Mouse (Mus musculus) MEL (cell line): ENCODE measurements at regions not wholly inside any gene's neighbourhood (a gene's known extent, or its start where the extent isn't known, plus 50 kb on each side); places are given as distances from the start of the nearest gene placed in this dataset.

Experiments used
- DNase-seq: peaks from one replicate; pipeline ENCODE4 v3.0.0; 2011; ENCODE audit warnings: low read depth, low spot score
- H3K27ac ChIP-seq: 2 replicates; pipeline ENCODE4 v1.5.1; 2012; ENCODE audit warnings: low read depth, mild to moderate bottlenecking, control low read depth, low read length, moderate library complexity; ENCODE audit not compliant: control insufficient read depth
- H3K27me3 ChIP-seq, 2 experiments: fragments of 150-350 bp in 1 of 2; sonication (generic) in 1 of 2; 2 replicates each; pipeline ENCODE4 v1.6.1; 2012; ENCODE audit warnings: low read length in 2 of 2, mild to moderate bottlenecking in 2 of 2, improper control_type of control experiment in 1 of 2, moderate library complexity in 1 of 2; ENCODE audit not compliant: insufficient read depth in 2 of 2, control insufficient read depth in 1 of 2
- H3K36me3 ChIP-seq, 2 experiments: 2 replicates each; pipeline ENCODE4 v1.6.1; 2012 to 2014; ENCODE audit warnings: low read length in 2 of 2, improper control_type of control experiment in 1 of 2, inconsistent platforms in 1 of 2, mild to moderate bottlenecking in 1 of 2; ENCODE audit not compliant: insufficient read depth in 2 of 2, control insufficient read depth in 1 of 2
- H3K4me1 ChIP-seq, 2 experiments: fragments of 150-350 bp in 1 of 2; sonication (generic) in 1 of 2; 2 replicates each; pipeline ENCODE4 v1.6.1; 2012; ENCODE audit warnings: low read length in 2 of 2, improper control_type of control experiment in 1 of 2, mild to moderate bottlenecking in 1 of 2; ENCODE audit not compliant: insufficient read depth in 2 of 2, control insufficient read depth in 1 of 2
- H3K4me3 ChIP-seq, 2 experiments: fragments of 150-350 bp in 1 of 2; sonication (generic) in 1 of 2; 2 replicates each; pipeline ENCODE4 v1.5.1; 2012; ENCODE audit warnings: low read depth in 2 of 2, low read length in 2 of 2, mild to moderate bottlenecking in 2 of 2, moderate library complexity in 2 of 2, control low read depth in 1 of 2, improper control_type of control experiment in 1 of 2; ENCODE audit not compliant: control insufficient read depth in 1 of 2, insufficient read depth in 1 of 2
- H3K79me2 ChIP-seq: 2 replicates; pipeline ENCODE4 v1.6.1; 2012; ENCODE audit warnings: mild to moderate bottlenecking, low read length, moderate library complexity; ENCODE audit not compliant: control insufficient read depth, poor library complexity, insufficient read depth
- H3K9ac ChIP-seq: 2 replicates; pipeline ENCODE4 v1.6.1; 2012; ENCODE audit warnings: low read depth, mild to moderate bottlenecking, control low read depth, low read length, moderate library complexity; ENCODE audit not compliant: control insufficient read depth, poor library complexity, severe bottlenecking
- H3K9me3 ChIP-seq: fragments of 150-350 bp; sonication (generic); replicated peaks from 2 replicates; pipeline ENCODE4 v1.6.1; 2012; ENCODE audit warnings: mild to moderate bottlenecking, low read length, improper control_type of control experiment, moderate library complexity; ENCODE audit not compliant: insufficient read depth
- CHD1 ChIP-seq: IDR thresholded peaks from 2 replicates; pipeline ENCODE4 v1.6.1; 2012; ENCODE audit warnings: low read depth, mild to moderate bottlenecking, inconsistent platforms, low read length, improper control_type of control experiment
- CHD2 ChIP-seq: IDR thresholded peaks from 2 replicates; pipeline ENCODE4 v1.6.1; 2011; ENCODE audit warnings: low read length, improper control_type of control experiment
- CTCF ChIP-seq, 3 experiments: IDR thresholded peaks in 2 of 3; conservative IDR thresholded peaks in 1 of 3; 2 replicates each; pipeline ENCODE4 v1.5.1; 2011 to 2012; ENCODE audit warnings: low read length in 3 of 3, low read depth in 2 of 3, mild to moderate bottlenecking in 2 of 3, improper control_type of control experiment in 1 of 3, inconsistent platforms in 1 of 3, mixed read lengths in 1 of 3, moderate library complexity in 1 of 3; ENCODE audit not compliant: control insufficient read depth in 1 of 3, insufficient read depth in 1 of 3, poor library complexity in 1 of 3, severe bottlenecking in 1 of 3
- ELF1 ChIP-seq: IDR thresholded peaks from 2 replicates; pipeline ENCODE4 v1.6.1; 2014; ENCODE audit warnings: low read depth, mild to moderate bottlenecking, inconsistent platforms, low read length, improper control_type of control experiment, moderate library complexity
- GABPA ChIP-seq: IDR thresholded peaks from 2 replicates; pipeline ENCODE4 v1.6.1; 2012; ENCODE audit warnings: low read depth, mild to moderate bottlenecking, inconsistent platforms, low read length, improper control_type of control experiment, moderate library complexity
- GATA1 ChIP-seq: IDR thresholded peaks from 2 replicates; pipeline ENCODE4 v1.6.1; 2011; ENCODE audit warnings: low read depth, low read length, improper control_type of control experiment
- HCFC1 ChIP-seq: IDR thresholded peaks from 2 replicates; pipeline ENCODE4 v1.6.1; 2012; ENCODE audit warnings: low read depth, mild to moderate bottlenecking, inconsistent platforms, low read length, improper control_type of control experiment, moderate library complexity
- MEF2A ChIP-seq: IDR thresholded peaks from 2 replicates; pipeline ENCODE4 v1.6.1; 2014; ENCODE audit warnings: low read depth, mild to moderate bottlenecking, inconsistent platforms, low read length, improper control_type of control experiment; ENCODE audit not compliant: poor library complexity, insufficient replicate concordance, severe bottlenecking; ENCODE audit errors: extremely low read depth
- MXI1 ChIP-seq: IDR thresholded peaks from 2 replicates; pipeline ENCODE4 v1.6.1; 2011; ENCODE audit warnings: mild to moderate bottlenecking, low read depth, low read length, improper control_type of control experiment
- MYB ChIP-seq: IDR thresholded peaks from 2 replicates; pipeline ENCODE4 v1.6.1; 2011; ENCODE audit warnings: mild to moderate bottlenecking, low read depth, low read length, improper control_type of control experiment
- POLR2A ChIP-seq, 2 experiments: IDR thresholded peaks; 2 replicates each; pipeline ENCODE4 v1.6.1; 2011 to 2012; ENCODE audit warnings: low read length in 2 of 2, mild to moderate bottlenecking in 2 of 2, control low read depth in 1 of 2, improper control_type of control experiment in 1 of 2, low read depth in 1 of 2, moderate library complexity in 1 of 2; ENCODE audit not compliant: control insufficient read depth in 1 of 2, insufficient read depth in 1 of 2, poor library complexity in 1 of 2
- POLR2AphosphoS5 ChIP-seq: IDR thresholded peaks from 2 replicates; pipeline ENCODE4 v1.6.1; 2012; ENCODE audit warnings: low read depth, borderline replicate concordance, mild to moderate bottlenecking, inconsistent platforms, low read length, moderate library complexity, mixed read lengths
- RAD21 ChIP-seq: IDR thresholded peaks from 2 replicates; pipeline ENCODE4 v1.6.1; 2011; ENCODE audit warnings: mild to moderate bottlenecking, low read depth, low read length, improper control_type of control experiment
- SIN3A ChIP-seq: IDR thresholded peaks from 2 replicates; pipeline ENCODE4 v1.6.1; 2012; ENCODE audit warnings: low read length, improper control_type of control experiment, inconsistent platforms
- SMC3 ChIP-seq: IDR thresholded peaks from 2 replicates; pipeline ENCODE4 v1.6.1; 2011; ENCODE audit warnings: low read depth, low read length, improper control_type of control experiment
- TBP ChIP-seq: IDR thresholded peaks from 2 replicates; pipeline ENCODE4 v1.8.0; 2011; ENCODE audit warnings: low read depth, low read length, improper control_type of control experiment
- TCF12 ChIP-seq: IDR thresholded peaks from 2 replicates; pipeline ENCODE4 v1.6.1; 2014; ENCODE audit warnings: low read depth, mild to moderate bottlenecking, inconsistent platforms, low read length, improper control_type of control experiment, moderate library complexity
- USF1 ChIP-seq: IDR thresholded peaks from 2 replicates; pipeline ENCODE4 v1.6.1; 2014; ENCODE audit warnings: low read depth, mild to moderate bottlenecking, inconsistent platforms, low read length, improper control_type of control experiment, moderate library complexity
- USF2 ChIP-seq, 2 experiments: IDR thresholded peaks; 2 replicates each; pipeline ENCODE4 v1.6.1; 2011 to 2012; ENCODE audit warnings: improper control_type of control experiment in 2 of 2, low read length in 2 of 2, borderline replicate concordance in 1 of 2, inconsistent platforms in 1 of 2, low read depth in 1 of 2, mild to moderate bottlenecking in 1 of 2; ENCODE audit not compliant: insufficient read depth in 1 of 2
- ZC3H11A ChIP-seq: IDR thresholded peaks from 2 replicates; pipeline ENCODE4 v1.6.1; 2012; ENCODE audit warnings: low read depth, mild to moderate bottlenecking, inconsistent platforms, low read length, improper control_type of control experiment
- ZKSCAN1 ChIP-seq: IDR thresholded peaks from 2 replicates; pipeline ENCODE4 v1.6.1; 2012; ENCODE audit warnings: low read depth, mild to moderate bottlenecking, inconsistent platforms, low read length, improper control_type of control experiment, moderate library complexity

- no peak for DNase-seq
- no peaks in the 10 kb centered on the region for H3K27me3 ChIP-seq
- H3K9me3 ChIP-seq = no peaks in the 10 kb centered on the region
- no peak overlapping the region for H3K9ac ChIP-seq
- no peaks in the 10 kb centered on the region for H3K36me3 ChIP-seq
- no peak overlapping the region for H3K4me3 ChIP-seq
- no peaks in the 10 kb centered on the region for H3K79me2 ChIP-seq
- H3K4me1 ChIP-seq = no peaks in the 10 kb centered on the region
- H3K27ac ChIP-seq = no peak overlapping the region
- TF ChIP-seq POLR2AphosphoS5 = no peak
- no peak for TF ChIP-seq CHD1
- no peak for TF ChIP-seq SMC3
- no peak for TF ChIP-seq TBP
- TF ChIP-seq POLR2A (IDR thresholded peaks at IDR 0.05; ENCODE audit: control insufficient read depth in 1 of 2, insufficient read depth in 1 of 2, low read depth in 1 of 2, low read length in 2 of 2, poor library complexity in 1 of 2) = no peak
- TF ChIP-seq MEF2A = no peak
- no peak for TF ChIP-seq CHD2
- no peak for TF ChIP-seq CTCF (IDR thresholded peaks at IDR 0.05 in 2 of 3, conservative IDR thresholded peaks at IDR 0.05 in 1 of 3; ENCODE audit: control insufficient read depth in 1 of 3, insufficient read depth in 1 of 3, low read depth in 2 of 3, low read length in 3 of 3, poor library complexity in 1 of 3, severe bottlenecking in 1 of 3)
- TF ChIP-seq TCF12 = no peak
- no peak for TF ChIP-seq GABPA
- no peak for TF ChIP-seq USF2 (IDR thresholded peaks at IDR 0.05; ENCODE audit: borderline replicate concordance in 1 of 2, insufficient read depth in 1 of 2, low read depth in 1 of 2, low read length in 2 of 2)
- no peak for TF ChIP-seq GATA1
- no peak for TF ChIP-seq MXI1
- no peak for TF ChIP-seq ZKSCAN1
- TF ChIP-seq USF1 = no peak
- no peak for TF ChIP-seq SIN3A
These were observed 253.0 kb upstream of the Fam19a5 start for GRCm38 (mm10) chr15:87290987-87291529.

GRCm38 (mm10) chr15:87319896-87320295 lies 224.2 kb upstream of the Fam19a5 start:
- no peak for DNase-seq
- Histone ChIP-seq H3K4me3 (no peak overlapping the region), H3K27me3 (no peaks in the 10 kb centered on the region), H3K79me2 (no peaks in the 10 kb centered on the region), H3K27ac (no peak overlapping the region), H3K9me3 (no peaks in the 10 kb centered on the region)
- no peak for TF ChIP-seq POLR2A (IDR thresholded peaks at IDR 0.05; ENCODE audit: control insufficient read depth in 1 of 2, insufficient read depth in 1 of 2, low read depth in 1 of 2, low read length in 2 of 2, poor library complexity in 1 of 2)
- TF ChIP-seq USF1 = no peak
- TF ChIP-seq HCFC1 = no peak
- no peak for TF ChIP-seq ZC3H11A
- TF ChIP-seq ELF1 = no peak
- no peak for TF ChIP-seq CHD1
- TF ChIP-seq MYB = no peak
- TF ChIP-seq RAD21 = no peak
- TF ChIP-seq, all 39 proteins: peak for 0
- Histone ChIP-seq H3K9ac (no peak overlapping the region), H3K4me1 (no peaks in the 10 kb centered on the region), H3K36me3 (no peaks in the 10 kb centered on the region)
